Mouse (Mus musculus) urinary bladder, postnatal 10 days (tissue): Measurements from ENCODE around the gene Uqcrc1.

Source experiments
- DNase-seq: peaks from one replicate; pipeline ENCODE4 v3.0.0; 2022; ENCODE audit warnings: low spot score

Uqcrc1 gene

DNA sequence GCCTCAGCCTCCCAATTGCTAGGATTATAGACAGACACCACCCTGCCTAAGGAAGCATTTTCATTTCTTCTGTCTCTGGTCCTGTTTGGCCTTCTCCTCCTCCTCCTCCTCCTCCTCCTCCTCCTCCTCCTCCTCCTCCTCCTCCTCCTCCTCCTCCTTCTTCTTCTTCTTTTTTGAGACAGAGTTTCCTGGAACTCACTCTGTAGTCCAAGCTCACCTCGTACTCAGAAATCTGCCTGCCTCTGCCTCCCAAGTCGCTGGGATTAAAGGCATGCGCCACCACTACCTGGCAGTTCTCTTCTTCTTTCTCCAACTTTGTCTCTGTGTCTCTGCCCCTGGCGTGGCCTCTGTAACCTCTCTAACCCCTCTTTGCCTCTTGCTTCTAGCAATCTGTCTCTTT lies 49.3 kb downstream of the Uqcrc1 start, which contains the start of gene Ucn2:
TSS of gene Ucn2 (plus strand) at position 301 of the 400 bp plus-strand sequence.
- no peak for DNase-seq

GRCm38 (mm10) chr9:108987704-108988350 lies 51.4 kb downstream of the Uqcrc1 start:
- no peak for DNase-seq

DNA sequence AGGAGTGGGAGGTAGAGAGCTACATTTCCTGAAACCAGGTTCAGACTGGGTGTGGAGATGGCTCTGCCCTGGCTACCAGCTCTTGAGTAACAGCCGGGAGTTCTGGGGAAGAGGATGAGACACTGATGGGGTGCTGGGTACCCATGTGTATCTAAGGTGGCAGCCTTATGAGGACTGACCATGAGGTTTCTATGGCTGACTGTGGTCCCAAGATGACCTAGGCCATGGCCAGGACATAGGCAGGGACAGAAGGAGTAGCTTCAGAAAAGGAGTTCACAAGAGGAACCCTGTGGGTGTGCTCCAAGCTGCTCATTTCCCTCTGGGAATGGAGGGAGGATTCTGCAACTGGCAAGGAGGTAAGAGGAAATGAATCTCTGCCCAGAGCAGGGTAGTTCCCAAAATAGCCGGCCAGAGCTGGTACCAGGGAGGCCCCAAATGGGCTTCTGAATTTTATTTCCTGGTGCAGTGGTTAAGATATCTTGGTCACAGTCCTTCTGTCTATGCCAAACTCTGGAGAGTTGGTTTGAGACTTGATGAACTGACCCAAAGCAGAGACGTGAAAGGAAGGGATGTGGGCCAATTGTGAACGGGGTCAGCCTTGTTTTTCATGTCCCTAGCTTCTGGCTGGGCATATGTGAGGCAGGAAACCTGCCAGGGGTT lies 53.5 kb downstream of the Uqcrc1 start:
- DNase-seq = no peak

DNA sequence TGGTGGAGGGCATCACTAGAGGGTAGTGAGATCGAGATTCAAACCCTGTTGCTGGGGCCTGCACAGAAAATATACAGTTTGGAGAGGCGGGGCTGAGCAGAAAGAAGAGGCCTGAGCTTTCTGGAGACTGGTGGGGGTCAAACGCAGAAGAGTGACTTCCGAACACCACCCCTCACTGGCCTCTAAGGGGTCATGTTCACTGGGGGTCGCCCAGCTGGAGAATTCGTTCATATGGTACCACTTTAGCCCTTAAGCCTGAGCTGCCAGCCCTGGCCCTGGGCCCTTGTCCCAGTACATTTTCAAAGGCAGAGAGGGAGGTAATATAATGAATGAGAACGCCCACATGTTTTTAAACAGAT lies 54.0 kb downstream of the Uqcrc1 start:
- DNase-seq = no peak

- peak; percentile 82 for DNase-seq
Measured at GRCm38 (mm10) chr9:108991428-108992084, 55.1 kb downstream of the Uqcrc1 start, which contains the start of gene Pfkfb4. Pfkfb4 (plus strand) TSS chr9:108991778.

- DNase-seq = no peak
Measured at GRCm38 (mm10) chr9:108992085-108992469, 55.6 kb downstream of the Uqcrc1 start.

- no peak for DNase-seq
Measured at GRCm38 (mm10) chr9:108992620-108993361, 56.4 kb downstream of the Uqcrc1 start.

GRCm38 (mm10) chr9:108996411-108996810 lies 60.0 kb downstream of the Uqcrc1 start:
- no peak for DNase-seq

- no peak for DNase-seq
Measured at GRCm38 (mm10) chr9:108998287-108999166, 62.1 kb downstream of the Uqcrc1 start.

DNA sequence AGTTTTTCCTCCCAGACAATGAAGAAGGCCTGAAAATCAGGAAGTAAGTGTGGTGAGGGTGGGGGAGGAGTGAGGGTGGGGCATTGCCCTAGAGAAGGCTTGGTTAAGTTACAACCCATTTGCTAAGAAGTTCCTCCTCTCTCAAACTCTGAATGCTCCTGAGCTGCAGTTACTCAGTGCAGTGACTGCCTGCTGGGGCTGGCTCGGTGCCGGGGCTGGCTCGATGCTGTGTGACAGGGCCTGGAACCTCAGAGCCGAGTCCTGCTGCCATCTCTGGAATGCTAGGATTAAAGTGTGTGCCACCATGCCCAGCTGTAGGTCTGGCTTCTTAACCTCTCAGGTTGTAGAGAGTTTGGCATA lies 62.7 kb downstream of the Uqcrc1 start:
- DNase-seq = no peak
